Mouse (Mus musculus) lung, postnatal 0 days (tissue): ENCODE results near the gene Gsc2.

Source experiments
- CTCF ChIP-seq: IDR thresholded peaks from 2 replicates; pipeline ENCODE4 v1.5.1; 2016; ENCODE audit warnings: antibody characterized with exemption, mild to moderate bottlenecking
- EP300 ChIP-seq: IDR thresholded peaks from 2 replicates; pipeline ENCODE4 v1.6.1; 2016; ENCODE audit warnings: antibody characterized with exemption, mild to moderate bottlenecking, control low read depth

DNA sequence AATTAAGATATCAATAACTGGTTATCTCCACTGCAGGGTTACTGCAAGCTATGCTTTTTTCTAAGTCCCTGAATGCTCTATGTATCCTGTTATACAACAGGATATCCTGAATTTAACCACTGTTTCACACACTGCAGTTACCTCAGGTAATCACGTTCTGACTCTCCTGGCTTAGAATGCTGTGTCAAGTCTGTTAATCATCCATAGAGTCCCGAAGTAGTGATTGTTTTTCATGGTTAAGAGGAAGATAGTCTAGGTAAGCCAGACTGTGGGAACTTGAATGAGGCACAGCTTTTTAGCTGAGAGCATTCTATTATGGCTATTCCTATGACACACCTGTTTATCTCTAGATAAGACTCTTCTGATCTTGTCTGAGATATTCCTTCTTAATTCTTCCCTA lies 49.6 kb downstream of the Gsc2 start:
- TF ChIP-seq EP300 (no peak), CTCF (no peak)
